Mouse (Mus musculus): ENCODE measurements around the gene Aspdh. TPM values are rescaled to one million over a fixed set of nuclear protein-coding genes. Genes with fewer than 3 reads are reported as not detected.

Aspdh gene
- polyA plus RNA-seq, 1 experiment from 2014 or later, result 4.0 TPM

DNA sequence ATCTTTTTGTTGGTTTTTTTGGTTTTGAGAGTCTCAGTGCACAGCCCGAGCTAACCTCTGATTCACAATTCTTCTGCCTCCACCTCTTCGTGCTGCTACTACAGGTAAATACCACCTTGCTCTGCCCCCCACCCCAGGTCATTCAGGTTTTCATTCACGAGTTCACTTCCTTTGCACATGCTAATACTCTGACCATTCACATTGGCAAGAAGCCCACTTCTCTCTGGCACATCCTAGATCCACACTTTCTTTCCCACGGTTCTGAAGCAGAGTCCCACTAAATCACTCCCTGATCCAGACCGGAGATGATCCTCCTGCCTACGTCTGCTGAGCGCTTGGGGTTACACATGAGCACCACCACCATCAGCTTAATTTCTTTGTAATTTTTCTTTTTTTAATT is 29.9 kb downstream of the Aspdh start:
- peak overlapping the region; percentile 83 for H3K4me2 ChIP-seq
- peak overlapping the region; percentile 93 for H3K9ac ChIP-seq
- no peaks in the 10 kb centered on the region for H3K9me3 ChIP-seq (replicated peaks)
- peaks cover 42% of the 10 kb centered on the region for H3K36me3 ChIP-seq (ENCODE audit: poor library complexity, severe bottlenecking)
- no peaks in the 10 kb centered on the region for H3K27me3 ChIP-seq
- H3K27ac ChIP-seq, result no peak overlapping the region
- H3K4me3 ChIP-seq, result peak overlapping the region; percentile 80
- 86% methylated on average over 7 of the region's 7 CpGs for WGBS
- ATAC-seq, result no peak
- H3K4me1 ChIP-seq, result peaks cover 32% of the 10 kb centered on the region

- peak; percentile 97 for ATAC-seq
These were observed 31.0 kb downstream of the Aspdh start, which contains the start of the genes Emc10 and Fam71e1 for GRCm38 (mm10) chr7:44495992-44496770. TSS of gene Emc10 (minus strand) at chr7:44496529. TSS of gene Fam71e1 (plus strand) at chr7:44496581.

DNA sequence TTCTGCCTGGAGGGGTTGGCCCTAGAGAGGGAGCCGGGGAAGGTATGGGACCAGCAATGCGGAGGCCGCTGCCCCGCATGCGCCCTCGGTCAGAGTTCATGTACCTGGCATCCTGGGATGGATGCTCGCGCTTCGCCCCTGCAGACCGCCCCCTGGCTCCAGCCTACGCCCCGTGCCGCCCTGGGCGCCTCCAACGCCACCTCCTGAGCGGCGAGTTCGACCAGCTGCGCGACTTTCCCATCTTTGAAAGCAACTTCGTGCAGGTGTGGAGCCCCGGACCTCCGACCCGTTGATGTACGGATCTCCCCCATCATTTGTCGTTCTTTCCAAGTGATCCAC is 31.5 kb downstream of the Aspdh start:
- H3K4me3 ChIP-seq, result peak overlapping the region; percentile 80
- H3K4me2 ChIP-seq, result peak overlapping the region; percentile 83
- peaks cover 32% of the 10 kb centered on the region for H3K4me1 ChIP-seq
- H3K36me3 ChIP-seq (ENCODE audit: poor library complexity, severe bottlenecking), result peaks cover 25% of the 10 kb centered on the region
- H3K27me3 ChIP-seq, result no peaks in the 10 kb centered on the region
- ATAC-seq, result no peak
- no peaks in the 10 kb centered on the region for H3K9me3 ChIP-seq (replicated peaks)
- under 1% methylated on average over 26 of the region's 26 CpGs for WGBS
- H3K27ac ChIP-seq, result peak overlapping the region; percentile 95
- H3K9ac ChIP-seq, result peak overlapping the region; percentile 93

More at GRCm38 (mm10) chr7:44495992-44496770, 31.0 kb downstream of the Aspdh start, which contains the start of the genes Emc10 and Fam71e1:
- Histone ChIP-seq H3K4me2 (peak within 1 kb of the TSS; percentile 83), H3K9ac (peak within 1 kb of the TSS; percentile 93), H3K36me3 (ENCODE audit: poor library complexity, severe bottlenecking) (peaks cover 31% of the 10 kb centered on the region), H3K9me3 (replicated peaks) (no peaks in the 10 kb centered on the region), H3K27ac (peak within 1 kb of the TSS; percentile 95), H3K4me1 (peaks cover 32% of the 10 kb centered on the region), H3K27me3 (no peaks in the 10 kb centered on the region), H3K4me3 (peak within 1 kb of the TSS; percentile 80)
- WGBS, result 1% methylated on average over 58 of the region's 58 CpGs

DNA sequence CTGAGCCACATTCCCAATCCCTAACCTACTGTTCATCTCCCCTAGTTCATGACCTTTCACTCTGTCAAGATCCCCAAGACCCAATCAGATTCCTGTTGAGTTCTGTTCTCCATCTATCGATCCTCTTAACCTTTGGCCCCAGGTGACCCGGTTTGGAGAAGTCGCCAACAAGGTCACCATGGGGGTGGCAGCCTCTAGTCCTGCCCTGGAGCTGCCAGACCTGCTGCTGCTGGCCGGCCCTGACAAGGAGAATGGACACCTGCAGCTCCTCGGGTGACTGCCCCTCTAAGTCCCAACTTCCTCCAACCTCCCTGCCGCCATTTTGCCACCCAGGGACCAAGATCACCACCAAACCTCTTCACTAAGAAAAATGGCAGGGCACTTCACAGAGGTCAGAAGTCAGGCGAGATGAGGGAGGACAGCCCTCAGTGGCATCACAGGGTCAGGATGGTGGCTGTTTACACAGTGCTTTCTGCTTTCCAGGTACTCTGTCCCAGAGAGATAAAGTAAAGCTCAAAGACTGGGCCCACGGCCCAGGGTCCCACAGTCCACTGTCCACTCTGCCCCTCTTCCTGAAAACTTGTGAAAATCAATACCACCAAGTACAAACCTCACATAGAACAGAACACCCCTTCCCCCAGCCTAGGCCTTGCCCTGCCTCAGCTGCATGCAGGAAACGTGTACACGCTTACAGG is 32.3 kb downstream of the Aspdh start:
- Histone ChIP-seq H3K36me3 (ENCODE audit: poor library complexity, severe bottlenecking) (peaks cover 18% of the 10 kb centered on the region), H3K4me3 (peak overlapping the region; percentile 80), H3K9ac (peak overlapping the region; percentile 93), H3K27me3 (no peaks in the 10 kb centered on the region), H3K4me1 (peaks cover 32% of the 10 kb centered on the region), H3K27ac (no peak overlapping the region), H3K4me2 (peak overlapping the region; percentile 83), H3K9me3 (replicated peaks) (no peaks in the 10 kb centered on the region)
- WGBS, result 88% methylated on average over 10 of the region's 10 CpGs
- no peak for ATAC-seq

DNA sequence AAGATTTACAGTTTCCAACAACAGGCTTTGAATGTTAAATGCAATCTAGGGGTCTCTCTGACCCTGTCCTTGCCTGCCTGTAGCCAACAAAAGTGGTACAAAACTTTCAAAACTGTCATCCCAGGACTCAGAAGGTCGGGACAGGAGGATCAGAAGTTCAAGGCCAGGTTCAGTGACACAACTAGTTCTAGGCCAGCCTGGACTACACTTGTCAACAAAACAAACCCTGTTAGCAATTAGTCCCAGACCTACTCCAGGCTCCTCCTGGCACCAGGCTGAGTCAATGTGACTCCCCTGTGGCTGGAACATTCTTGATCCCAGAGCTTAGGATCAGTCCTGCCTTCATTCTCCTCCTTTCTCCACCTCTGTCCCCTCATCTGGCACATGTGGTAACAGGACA is 33.7 kb downstream of the Aspdh start:
- WGBS, result 72% methylated on average over 1 of the region's 1 CpGs
- no peaks in the 10 kb centered on the region for H3K27me3 ChIP-seq
- H3K9me3 ChIP-seq (replicated peaks), result no peaks in the 10 kb centered on the region
- no peak overlapping the region for H3K27ac ChIP-seq
- no peak overlapping the region for H3K4me3 ChIP-seq
- no peak for ATAC-seq
- H3K36me3 ChIP-seq (ENCODE audit: poor library complexity, severe bottlenecking), result peaks cover 4% of the 10 kb centered on the region; the same call in 1 of the 2 replicates
- no peak overlapping the region for H3K4me2 ChIP-seq
- peaks cover 29% of the 10 kb centered on the region for H3K4me1 ChIP-seq
- H3K9ac ChIP-seq, result no peak overlapping the region

GRCm38 (mm10) chr7:44500046-44500445 is 34.9 kb downstream of the Aspdh start:
- Histone ChIP-seq H3K4me1 (peaks cover 19% of the 10 kb centered on the region), H3K4me2 (no peak overlapping the region), H3K27me3 (no peaks in the 10 kb centered on the region), H3K36me3 (ENCODE audit: poor library complexity, severe bottlenecking) (no peaks in the 10 kb centered on the region), H3K27ac (no peak overlapping the region), H3K9ac (no peak overlapping the region), H3K9me3 (replicated peaks) (no peaks in the 10 kb centered on the region), H3K4me3 (no peak overlapping the region)
- WGBS, result 62% methylated on average over 20 of the region's 20 CpGs
- no peak for ATAC-seq

DNA sequence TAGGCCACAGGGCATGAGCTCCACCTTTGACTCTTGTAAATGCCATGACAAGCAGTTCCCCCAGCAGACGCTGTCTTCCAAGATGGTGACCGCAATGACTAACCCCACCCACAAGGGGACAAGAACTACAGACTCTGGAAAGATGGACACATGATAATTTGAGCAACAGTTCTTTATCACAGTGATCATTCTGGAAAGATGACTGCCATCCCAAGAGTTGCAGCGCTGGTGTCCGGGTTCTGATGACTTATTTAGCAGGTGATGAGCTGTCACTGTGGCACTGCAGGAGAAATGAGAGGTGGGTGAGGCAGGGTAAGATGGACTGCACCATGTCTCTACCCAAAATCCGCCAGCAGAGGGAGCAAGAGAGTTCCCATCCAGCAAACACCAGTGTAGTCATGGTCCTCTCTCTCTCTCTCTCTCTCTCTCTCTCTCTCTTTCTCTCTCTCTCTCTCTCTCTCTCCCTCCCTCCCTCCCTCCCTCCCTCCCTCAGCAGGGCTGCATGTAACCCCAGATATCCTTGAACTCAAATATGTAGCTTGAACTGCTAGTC is 36.4 kb downstream of the Aspdh start:
- Histone ChIP-seq H3K4me1 (peaks cover 11% of the 10 kb centered on the region), H3K4me3 (no peak overlapping the region), H3K36me3 (ENCODE audit: poor library complexity, severe bottlenecking) (no peaks in the 10 kb centered on the region), H3K27ac (no peak overlapping the region), H3K9me3 (replicated peaks) (no peaks in the 10 kb centered on the region), H3K4me2 (no peak overlapping the region), H3K27me3 (no peaks in the 10 kb centered on the region), H3K9ac (0 out of 2 replicates have a peak overlapping the region, but pooled peaks have one; percentile 1)
- 39% methylated on average over 5 of the region's 5 CpGs for WGBS
- peak; percentile 60; the same call in 1 of the 2 replicates for ATAC-seq

- no peaks in the 10 kb centered on the region for H3K4me1 ChIP-seq
- no peak overlapping the region for H3K27ac ChIP-seq
- H3K36me3 ChIP-seq (ENCODE audit: poor library complexity, severe bottlenecking), result no peaks in the 10 kb centered on the region
- H3K4me2 ChIP-seq, result no peak overlapping the region
- 0 out of 2 replicates have a peak, but pooled peaks cover under 1% of the 10 kb centered on the region for H3K9me3 ChIP-seq (replicated peaks)
- H3K4me3 ChIP-seq, result no peak overlapping the region
- H3K9ac ChIP-seq, result no peak overlapping the region
- H3K27me3 ChIP-seq, result peaks cover 21% of the 10 kb centered on the region; the same call in 1 of the 2 replicates
- ATAC-seq, result no peak
These were observed 42.3 kb downstream of the Aspdh start for GRCm38 (mm10) chr7:44507491-44507890.

Small RNAs within 50 kb of the gene (microRNA-seq; reads per million reads assigned to microRNA genes)
- gene Mir7052, result not detected

Other genes starting within 250 kb of the Aspdh start
- not detected in 2 replicates for gene Klk1b5, start 249.4 kb upstream of the Aspdh start, polyA plus RNA-seq (2015; fragmentation: Nextera tagmentation; extraction: Ambion mirVana)
- gene Klk1, start 240.0 kb upstream of the Aspdh start, polyA plus RNA-seq (2015; fragmentation: Nextera tagmentation; extraction: Ambion mirVana), result not detected in 2 replicates
- not detected in 2 replicates for gene Gm36864, start 229.2 kb upstream of the Aspdh start, polyA plus RNA-seq (2015; fragmentation: Nextera tagmentation; extraction: Ambion mirVana)
- gene 1700028J19Rik, start 218.7 kb upstream of the Aspdh start, polyA plus RNA-seq (2015; fragmentation: Nextera tagmentation; extraction: Ambion mirVana), result 1.3 and 1.4 TPM in 2 replicates
- gene 2410002F23Rik, start 218.7 kb upstream of the Aspdh start, polyA plus RNA-seq (2015; fragmentation: Nextera tagmentation; extraction: Ambion mirVana), result 172 and 212 TPM in 2 replicates
- gene Acp4, start 208.0 kb upstream of the Aspdh start, polyA plus RNA-seq (2015; fragmentation: Nextera tagmentation; extraction: Ambion mirVana), result 0.14 and 0.21 TPM in 2 replicates
- gene Gm15517, start 203.9 kb upstream of the Aspdh start, polyA plus RNA-seq (2015; fragmentation: Nextera tagmentation; extraction: Ambion mirVana), result not detected in 2 replicates
- 3.0 and 3.4 TPM in 2 replicates for gene Clec11a, start 158.5 kb upstream of the Aspdh start, polyA plus RNA-seq (2015; fragmentation: Nextera tagmentation; extraction: Ambion mirVana)
- 13.2 and 15.1 TPM in 2 replicates for gene Shank1, start 155.1 kb upstream of the Aspdh start, polyA plus RNA-seq (2015; fragmentation: Nextera tagmentation; extraction: Ambion mirVana)
- gene Syt3, start 81.3 kb upstream of the Aspdh start, polyA plus RNA-seq (2015; fragmentation: Nextera tagmentation; extraction: Ambion mirVana), result 10.1 and 10.6 TPM in 2 replicates
- gene 1700008O03Rik, start 79.6 kb upstream of the Aspdh start, polyA plus RNA-seq (2015; fragmentation: Nextera tagmentation; extraction: Ambion mirVana), result 0.59 and 1.1 TPM in 2 replicates
- 11.6 and 12.6 TPM in 2 replicates for gene Lrrc4b, start 36.4 kb upstream of the Aspdh start, polyA plus RNA-seq (2015; fragmentation: Nextera tagmentation; extraction: Ambion mirVana)
- gene Josd2, start 2.6 kb downstream of the Aspdh start, polyA plus RNA-seq (2015; fragmentation: Nextera tagmentation; extraction: Ambion mirVana), result 49.0 and 56.1 TPM in 2 replicates
- 101 and 106 TPM in 2 replicates for gene Emc10, start 31.1 kb downstream of the Aspdh start, polyA plus RNA-seq (2015; fragmentation: Nextera tagmentation; extraction: Ambion mirVana)
- 30.1 and 35.0 TPM in 2 replicates for gene Fam71e1, start 31.2 kb downstream of the Aspdh start, polyA plus RNA-seq (2015; fragmentation: Nextera tagmentation; extraction: Ambion mirVana)
- 0.13 and 0.14 TPM in 2 replicates for gene Mybpc2, start 59.3 kb downstream of the Aspdh start, polyA plus RNA-seq (2015; fragmentation: Nextera tagmentation; extraction: Ambion mirVana)
- not detected in 2 replicates for gene Spib, start 66.7 kb downstream of the Aspdh start, polyA plus RNA-seq (2015; fragmentation: Nextera tagmentation; extraction: Ambion mirVana)
- 77.8 and 89.7 TPM in 2 replicates for gene Pold1, start 83.5 kb downstream of the Aspdh start, polyA plus RNA-seq (2015; fragmentation: Nextera tagmentation; extraction: Ambion mirVana)
- gene Nr1h2, start 88.6 kb downstream of the Aspdh start, polyA plus RNA-seq (2015; fragmentation: Nextera tagmentation; extraction: Ambion mirVana), result 76.0 and 76.2 TPM in 2 replicates
- 0.53 and 0.57 TPM in 2 replicates for gene Napsa, start 107.0 kb downstream of the Aspdh start, polyA plus RNA-seq (2015; fragmentation: Nextera tagmentation; extraction: Ambion mirVana)
- 2.1 and 2.4 TPM in 2 replicates for gene Kcnc3, start 125.3 kb downstream of the Aspdh start, polyA plus RNA-seq (2015; fragmentation: Nextera tagmentation; extraction: Ambion mirVana)
- 0.49 and 0.84 TPM in 2 replicates for gene Myh14, start 205.5 kb downstream of the Aspdh start, polyA plus RNA-seq (2015; fragmentation: Nextera tagmentation; extraction: Ambion mirVana)
- gene Izumo2, start 243.4 kb downstream of the Aspdh start, polyA plus RNA-seq (2015; fragmentation: Nextera tagmentation; extraction: Ambion mirVana), result not detected in 2 replicates

Data from forebrain, embryonic 13.5 days (tissue).